Mouse (Mus musculus) CH12.LX (cell line): ENCODE measurements around the gene Slc13a1.

Source experiments
- CTCF ChIP-seq, 2 experiments: IDR thresholded peaks in 1 of 2; conservative IDR thresholded peaks in 1 of 2; 2 replicates each; pipeline ENCODE4 v1.5.1; 2011 to 2012; ENCODE audit warnings: low read depth in 2 of 2, low read length in 2 of 2, improper control_type of control experiment in 1 of 2, inconsistent platforms in 1 of 2, mild to moderate bottlenecking in 1 of 2, moderate library complexity in 1 of 2
- EP300 ChIP-seq: IDR thresholded peaks from 2 replicates; pipeline ENCODE4 v1.6.1; 2011; ENCODE audit warnings: low read length, improper control_type of control experiment
- ETS1 ChIP-seq: conservative IDR thresholded peaks from 2 replicates; pipeline ENCODE4 v1.6.1; 2012; ENCODE audit warnings: low read depth, mild to moderate bottlenecking, inconsistent platforms, low read length, improper control_type of control experiment, moderate library complexity
- MAFK ChIP-seq: IDR thresholded peaks from 2 replicates; pipeline ENCODE4 v1.6.1; 2011; ENCODE audit warnings: low read length, improper control_type of control experiment; ENCODE audit not compliant: insufficient replicate concordance
- MAX ChIP-seq: IDR thresholded peaks from 2 replicates; pipeline ENCODE4 v1.6.1; 2011; ENCODE audit warnings: low read length, improper control_type of control experiment
- MXI1 ChIP-seq: IDR thresholded peaks from 2 replicates; pipeline ENCODE4 v1.6.1; 2011; ENCODE audit warnings: mild to moderate bottlenecking, low read depth, low read length, improper control_type of control experiment
- MYC ChIP-seq: IDR thresholded peaks from 2 replicates; pipeline ENCODE4 v1.6.1; 2011; ENCODE audit warnings: low read depth, mild to moderate bottlenecking, improper control_type of control experiment, low read length
- NELFE ChIP-seq: IDR thresholded peaks from 2 replicates; pipeline ENCODE4 v1.6.1; 2011; ENCODE audit warnings: low read depth, low read length, improper control_type of control experiment
- PAX5 ChIP-seq: IDR thresholded peaks from 2 replicates; pipeline ENCODE4 v1.6.1; 2012; ENCODE audit warnings: low read length, inconsistent platforms, mixed read lengths
- POLR2A ChIP-seq: IDR thresholded peaks from 2 replicates; pipeline ENCODE4 v1.6.1; 2011; ENCODE audit warnings: low read depth, mild to moderate bottlenecking, improper control_type of control experiment, low read length
- UBTF ChIP-seq: IDR thresholded peaks from 2 replicates; pipeline ENCODE4 v1.6.1; 2012; ENCODE audit warnings: low read depth, mild to moderate bottlenecking, inconsistent platforms, low read length, improper control_type of control experiment, moderate library complexity

DNA sequence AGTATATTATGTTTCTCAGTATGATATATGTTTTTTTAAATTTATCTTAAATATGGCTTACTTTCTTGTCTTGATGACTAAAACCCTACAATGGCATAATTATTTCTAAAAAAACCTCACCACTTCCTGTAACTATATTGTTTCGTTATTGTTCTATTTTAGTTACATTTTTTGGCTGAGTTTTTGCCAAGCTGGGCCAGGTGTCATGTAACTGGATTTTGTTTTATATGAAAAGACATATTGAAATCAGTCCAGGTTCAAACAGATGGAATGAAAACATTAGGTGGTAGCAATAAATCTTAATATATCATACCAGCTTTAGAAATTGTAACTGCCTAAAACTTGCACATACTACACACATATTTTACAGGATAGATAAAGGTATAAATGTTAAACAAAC is 66.6 kb downstream of the Slc13a1 start:
- TF ChIP-seq MYC (no peak), POLR2A (no peak), PAX5 (no peak), CTCF (conservative IDR thresholded peaks at IDR 0.05 in 1 of 2, IDR thresholded peaks at IDR 0.05 in 1 of 2; ENCODE audit: low read depth in 2 of 2, low read length in 2 of 2) (no peak), NELFE (no peak), EP300 (no peak), MXI1 (no peak), ETS1 (no peak), MAFK (no peak), UBTF (no peak), MAX (no peak)
